Mouse (Mus musculus): Measurements from ENCODE around the gene RPS10-NUDT3.
A peak's percentile ranks its signal among the peaks of the same experiment; 100 is the strongest.

DNA sequence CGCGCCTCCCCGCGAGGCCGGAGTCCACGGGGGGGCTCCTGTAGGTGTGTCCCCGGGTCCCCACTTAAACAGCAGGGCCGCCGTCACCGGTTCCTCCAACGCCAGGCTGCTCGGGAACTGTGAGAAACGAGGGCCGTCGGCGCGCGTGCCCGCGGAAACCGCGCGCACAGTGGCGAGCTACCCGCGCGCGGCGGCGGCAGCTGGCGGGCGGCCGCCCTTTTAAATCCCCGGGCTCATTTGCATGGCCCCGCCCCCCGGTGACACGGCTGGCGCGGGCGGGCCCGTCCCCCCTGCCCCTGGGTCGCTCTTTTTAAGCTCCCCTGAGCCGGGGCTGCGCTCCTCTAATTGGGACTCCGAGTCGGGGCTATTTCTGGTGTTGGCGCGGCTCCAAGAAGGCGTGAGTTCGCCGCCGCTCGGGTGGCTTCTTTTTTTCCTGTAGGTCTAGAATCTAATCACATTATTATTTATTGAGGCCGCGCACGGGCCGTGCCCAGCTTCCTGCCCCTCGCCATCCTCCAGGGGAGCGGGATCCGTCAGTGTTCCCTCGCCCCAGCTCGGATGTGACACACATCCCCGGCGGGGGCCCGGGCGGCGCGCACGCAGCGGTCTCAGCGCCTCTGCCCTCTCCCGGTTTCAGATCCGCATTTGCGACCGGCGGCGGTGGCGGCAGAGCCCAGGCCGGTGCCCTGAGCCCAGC is 78.6 kb downstream of the RPS10-NUDT3 start, which contains the start of gene Hmga1:
- TF ChIP-seq CTCF (IDR thresholded peaks at IDR 0.05; ENCODE audit: borderline replicate concordance, insufficient read depth, low read depth, low read length) (no peak), POLR2A (IDR thresholded peaks at IDR 0.05; ENCODE audit: borderline replicate concordance, insufficient read depth, low read length) (peak; percentile 43)
